Mouse (Mus musculus): ENCODE measurements around the gene Myoz1.

DNA sequence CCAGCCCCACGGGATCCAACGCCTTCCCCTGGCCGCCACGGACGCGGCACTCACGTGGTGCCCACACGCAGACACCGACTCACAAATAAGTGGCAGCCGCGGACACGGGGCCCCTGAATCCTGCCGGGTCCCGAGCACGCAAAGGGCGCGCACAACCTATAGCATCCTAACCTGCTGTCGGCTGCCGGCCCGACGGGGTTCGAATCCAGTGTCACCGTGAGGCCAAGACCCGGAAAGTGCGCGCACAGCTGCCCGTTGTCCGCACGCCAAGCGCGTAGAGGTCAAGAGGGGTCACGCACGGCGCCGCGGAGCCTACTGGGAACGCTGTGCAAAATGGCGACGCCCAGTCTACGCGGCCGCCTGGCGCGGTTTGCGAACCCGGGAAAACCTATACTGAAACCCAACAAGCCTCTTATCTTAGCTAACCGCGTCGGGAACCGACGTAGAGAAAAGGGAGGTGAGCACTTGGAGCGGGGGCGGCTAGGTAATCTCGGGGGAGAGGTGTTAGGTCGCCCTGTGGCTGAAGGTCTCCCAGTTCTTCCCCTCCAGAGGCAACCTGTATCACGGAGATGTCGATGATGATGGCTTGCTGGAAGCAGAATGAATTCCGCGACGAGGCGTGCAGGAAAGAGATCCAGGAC lies 46.5 kb upstream of the Myoz1 start, which contains the start of gene Chchd1:
- TF ChIP-seq GATA1 (IDR thresholded peaks at IDR 0.05; ENCODE audit: low read length), result no peak
- no peak for TF ChIP-seq TAL1 (IDR thresholded peaks at IDR 0.05; ENCODE audit: low read length)
